In the genomic region with DNA sequence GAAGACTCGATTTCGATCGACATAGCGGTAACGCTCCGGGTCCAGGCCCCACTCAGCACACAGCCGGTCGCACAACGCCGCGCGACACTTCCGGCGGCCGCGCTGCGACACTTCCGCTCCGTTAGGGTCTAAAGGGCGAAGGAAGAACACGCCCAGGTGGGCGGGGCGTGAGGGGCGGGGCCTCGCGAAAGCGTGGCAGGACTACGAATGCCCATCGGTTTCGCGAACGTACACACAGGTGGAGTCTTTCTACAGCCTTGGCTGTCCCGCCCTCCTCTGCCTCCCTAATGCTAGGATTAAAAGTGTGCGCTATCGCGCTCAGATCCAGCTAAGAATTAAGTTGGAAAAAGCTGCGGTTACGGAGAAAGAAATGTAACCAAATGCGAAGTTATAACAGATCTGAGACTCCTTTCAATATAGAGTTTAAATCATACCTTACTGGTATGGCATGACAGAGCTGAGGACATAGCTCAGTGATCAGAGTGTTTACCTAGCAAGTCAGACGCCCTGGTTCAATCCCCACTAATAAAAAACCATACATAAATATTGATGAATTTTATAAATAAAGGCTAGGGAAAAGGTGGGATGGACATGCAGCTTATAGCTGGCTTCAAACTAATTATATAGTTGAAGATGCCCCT, we compare ENCODE assay signal across 8 mouse cellular contexts. TPM values are rescaled to one million over a fixed set of nuclear protein-coding genes. Genes with fewer than 3 reads are reported as not detected.
DNase-seq lines count a peak whose midpoint lies in the region; ATAC-seq and TF ChIP-seq lines count a peak whose summit lies in the region.

A gene (minus strand): TSS at position 144 of the 641 bp plus-strand sequence.

- H3K36me3 ChIP-seq in ES-E14 (ENCODE audit: control insufficient read depth, insufficient read depth, low read length, poor library complexity, severe bottlenecking): peaks cover 9% of the 10 kb centered on the region
- H3K36me3 ChIP-seq in forebrain, embryonic 16.5 days (ENCODE audit: control insufficient read depth, insufficient read depth): peaks cover 14% of the 10 kb centered on the region
- peaks cover 24% of the 10 kb centered on the region for H3K36me3 ChIP-seq in lung, embryonic 14.5 days (ENCODE audit: insufficient read depth)
- peaks cover 23% of the 10 kb centered on the region for H3K36me3 ChIP-seq in thymus, adult 2 months (ENCODE audit: control insufficient read depth, insufficient read depth, low read length)

- peak; percentile 53; the same call in 1 of the 2 replicates for TF ChIP-seq POLR2A in olfactory bulb, adult 2 months (IDR thresholded peaks at IDR 0.05; ENCODE audit: insufficient read depth, low read depth, low read length)
- peak; percentile 64 for TF ChIP-seq POLR2A in thymus, adult 2 months (IDR thresholded peaks at IDR 0.05; ENCODE audit: control insufficient read depth, extremely low read depth, insufficient read depth, low read length, poor library complexity)

- no peak for TF ChIP-seq CTCF in layer of hippocampus, adult 2 months (conservative IDR thresholded peaks at IDR 0.05)
- no peak for TF ChIP-seq CTCF in lung, embryonic 14.5 days (IDR thresholded peaks at IDR 0.05; ENCODE audit: low read depth)
- no peak for TF ChIP-seq CTCF in olfactory bulb, adult 2 months (IDR thresholded peaks at IDR 0.05; ENCODE audit: insufficient read depth, low read depth, low read length)
- TF ChIP-seq CTCF in thymus, adult 2 months (IDR thresholded peaks at IDR 0.05; ENCODE audit: borderline replicate concordance, control insufficient read depth, extremely low read depth, insufficient read depth, low read length, poor library complexity): peak; percentile 17; the same call in 1 of the 2 replicates

- H3K27me3 ChIP-seq in forebrain, embryonic 16.5 days (replicated peaks; ENCODE audit: control insufficient read depth, insufficient read depth, low read length): no peaks in the 10 kb centered on the region; the same call in 1 of the 2 replicates
- H3K27me3 ChIP-seq in lung, embryonic 14.5 days (ENCODE audit: insufficient read depth, low read length): no peaks in the 10 kb centered on the region
- no peaks in the 10 kb centered on the region for H3K27me3 ChIP-seq in thymus, adult 2 months (ENCODE audit: control insufficient read depth, insufficient read depth, low read length)

- WGBS in forebrain, embryonic 16.5 days: under 1% methylated on average over 40 of the region's 40 CpGs
- under 1% methylated on average over 40 of the region's 40 CpGs for WGBS in lung, embryonic 14.5 days
- WGBS in olfactory bulb, adult 2 months: under 1% methylated on average over 40 of the region's 40 CpGs
- WGBS in thymus, adult 2 months: under 1% methylated on average over 40 of the region's 40 CpGs

- intact Hi-C loops in heart, postnatal 36 days (cut with DNase I): loop anchor here (2.0 kb wide), 1 partner anchor 33 kb away; no protein-coding TSS in a partner anchor

- peak within 1 kb of the TSS; percentile 91 for H3K9ac ChIP-seq in ES-E14 (ENCODE audit: insufficient read depth, low read depth, low read length, poor library complexity, severe bottlenecking)
- peak within 1 kb of the TSS; percentile 84 for H3K9ac ChIP-seq in forebrain, embryonic 16.5 days (replicated peaks; ENCODE audit: low read depth, low read length)
- H3K9ac ChIP-seq in lung, embryonic 14.5 days: peak within 1 kb of the TSS; percentile 89

- DNase-seq in ES-E14 (ENCODE audit: low read depth, low spot score): peak; percentile 96
- DNase-seq in cerebellum, adult 11-12 months: peak; percentile 97
- peak; percentile 96 to 97 for DNase-seq in heart, postnatal 36 days
- peak; percentile 95 to 98 for DNase-seq in layer of hippocampus, adult 2 months (ENCODE audit: low spot score in 2 of 2)
- DNase-seq in lung, embryonic 14.5 days: peak; percentile 99
- DNase-seq in thymus, adult 2 months: peak; percentile 97

- ATAC-seq in forebrain, embryonic 16.5 days: peak; percentile 99
- ATAC-seq in lung, embryonic 14.5 days (ENCODE audit: insufficient read depth): peak; percentile 99

- no peaks in the 10 kb centered on the region for H3K9me3 ChIP-seq in ES-E14 (ENCODE audit: control insufficient read depth, insufficient read depth, low read depth, low read length)
- H3K9me3 ChIP-seq in forebrain, embryonic 16.5 days (ENCODE audit: control insufficient read depth, low read length): no peaks in the 10 kb centered on the region
- no peaks in the 10 kb centered on the region for H3K9me3 ChIP-seq in lung, embryonic 14.5 days (ENCODE audit: low read depth, low read length)

- H3K4me1 ChIP-seq in ES-E14 (ENCODE audit: control insufficient read depth in 2 of 2, insufficient read depth in 2 of 2, low read length in 2 of 2, poor library complexity in 1 of 2): no peaks in the 10 kb centered on the region
- peaks cover 6% of the 10 kb centered on the region for H3K4me1 ChIP-seq in forebrain, embryonic 16.5 days (replicated peaks; ENCODE audit: control insufficient read depth, insufficient read depth, low read length)
- H3K4me1 ChIP-seq in lung, embryonic 14.5 days (ENCODE audit: insufficient read depth): 0 out of 2 replicates have a peak, but pooled peaks cover 2% of the 10 kb centered on the region
- H3K4me1 ChIP-seq in olfactory bulb, adult 2 months (ENCODE audit: control insufficient read depth, insufficient read depth, low read length): no peaks in the 10 kb centered on the region
- peaks cover 10% of the 10 kb centered on the region for H3K4me1 ChIP-seq in thymus, adult 2 months (replicated peaks; ENCODE audit: control insufficient read depth, insufficient read depth, low read length)

- in situ Hi-C loops in ES-E14 (cut with MboI; ENCODE audit: low sequenced_read_pairs in 2 of 2, unreplicated experiment in 2 of 2): no loop called here

- H3K27ac ChIP-seq in ES-E14 (ENCODE audit: insufficient read depth, low read depth, low read length, poor library complexity, severe bottlenecking): peak within 1 kb of the TSS; percentile 34; the same call in 1 of the 2 replicates
- peak within 1 kb of the TSS; percentile 37 for H3K27ac ChIP-seq in forebrain, embryonic 16.5 days (ENCODE audit: low read length)
- H3K27ac ChIP-seq in layer of hippocampus, adult 2 months: peak within 1 kb of the TSS; percentile 86
- peak within 1 kb of the TSS; percentile 32; the same call in 1 of the 2 replicates for H3K27ac ChIP-seq in lung, embryonic 14.5 days (ENCODE audit: low read depth)
- H3K27ac ChIP-seq in olfactory bulb, adult 2 months (ENCODE audit: insufficient read depth, low read depth, low read length): no peak within 1 kb of the TSS; the same call in 1 of the 2 replicates
- H3K27ac ChIP-seq in thymus, adult 2 months (ENCODE audit: control insufficient read depth, insufficient read depth, low read length): no peak within 1 kb of the TSS

- peak within 1 kb of the TSS; percentile 81 to 96 for H3K4me3 ChIP-seq in ES-E14 (ENCODE audit: insufficient read depth in 1 of 2, low read depth in 1 of 2, low read length in 2 of 2, poor library complexity in 1 of 2, severe bottlenecking in 1 of 2)
- H3K4me3 ChIP-seq in forebrain, embryonic 16.5 days (replicated peaks; ENCODE audit: low read length): peak within 1 kb of the TSS; percentile 74
- H3K4me3 ChIP-seq in layer of hippocampus, adult 2 months: peak within 1 kb of the TSS; percentile 75
- peak within 1 kb of the TSS; percentile 98 for H3K4me3 ChIP-seq in lung, embryonic 14.5 days (ENCODE audit: low read depth, low read length)
- peak within 1 kb of the TSS; percentile 98 for H3K4me3 ChIP-seq in olfactory bulb, adult 2 months (ENCODE audit: insufficient read depth, low read depth, low read length)
- peak within 1 kb of the TSS; percentile 54 for H3K4me3 ChIP-seq in thymus, adult 2 months (ENCODE audit: control insufficient read depth, insufficient read depth, low read length)

- peak within 1 kb of the TSS; percentile 84 for H3K4me2 ChIP-seq in forebrain, embryonic 16.5 days (ENCODE audit: low read length)
- peak within 1 kb of the TSS; percentile 72 for H3K4me2 ChIP-seq in lung, embryonic 14.5 days

TF ChIP-seq in ES-E14, 5 proteins besides CTCF, POLR2A, EP300 and RAD21:
- no peak for TF ChIP-seq ZNF384 (IDR thresholded peaks at IDR 0.05; ENCODE audit: low read depth, low read length)
- no peak for TF ChIP-seq MAFK (IDR thresholded peaks at IDR 0.05; ENCODE audit: insufficient read depth, low read depth, low read length)
- peak; percentile 82 for TF ChIP-seq HCFC1 (IDR thresholded peaks at IDR 0.05; ENCODE audit: borderline replicate concordance, insufficient read depth, low read length)
- TF ChIP-seq CHD2 (IDR thresholded peaks at IDR 0.05; ENCODE audit: low read depth, low read length): no peak
- TF ChIP-seq ZC3H11A (IDR thresholded peaks at IDR 0.05; ENCODE audit: borderline replicate concordance, low read depth, low read length): no peak

RNA-seq across cellular contexts. Expression of the gene that starts here (rescaled TPM):
- total RNA-seq in ES-E14 (2012; rRNA removed): 106 and 125 TPM in 2 replicates
- 155 and 165 TPM in 2 replicates for polyA plus RNA-seq in forebrain, embryonic 16.5 days (2015; fragmentation: Nextera tagmentation; extraction: Ambion mirVana)
- 10 to 100 TPM; 30.9 to 33.5 TPM for total RNA-seq in heart, postnatal 36 days (2021)
- total RNA-seq in layer of hippocampus, adult 2 months (2021): 10 to 100 TPM; 51.4 to 52.3 TPM
- 159 and 165 TPM in 2 replicates for polyA plus RNA-seq in lung, embryonic 14.5 days (2014; fragmentation: Nextera tagmentation; extraction: Ambion mirVana)
- not detected in 2 replicates for polyA plus RNA-seq in olfactory bulb, adult 2 months (2012; ENCODE audit: insufficient read depth, insufficient read length, low replicate concordance, missing spikeins)
- 34.9 and 36.7 TPM in 2 replicates for polyA plus RNA-seq in thymus, adult 2 months (2012; rRNA removed)

Comparison
In these comparisons a context has a peak if more than half of its experiments do, and no peak if none do; other contexts are left out.
1. RNA of the gene that starts here (polyA plus RNA-seq): 159 to 165 TPM in lung, embryonic 14.5 days, 155 to 165 TPM in forebrain, embryonic 16.5 days and 34.9 to 36.7 TPM in thymus, adult 2 months; not detected in olfactory bulb, adult 2 months; every median in the first group is over 10 times any median in the second.
2. H3K27ac ChIP-seq: peak in ES-E14 (single experiment), forebrain, embryonic 16.5 days (single experiment), layer of hippocampus, adult 2 months (single experiment) and lung, embryonic 14.5 days (single experiment); none in olfactory bulb, adult 2 months (single experiment) and thymus, adult 2 months (single experiment).
3. Peak in every context shown above with its lines, with median percentiles within 50 percentile points of each other: DNase-seq, H3K4me3 ChIP-seq and H3K9ac ChIP-seq.